In the genomic region with DNA sequence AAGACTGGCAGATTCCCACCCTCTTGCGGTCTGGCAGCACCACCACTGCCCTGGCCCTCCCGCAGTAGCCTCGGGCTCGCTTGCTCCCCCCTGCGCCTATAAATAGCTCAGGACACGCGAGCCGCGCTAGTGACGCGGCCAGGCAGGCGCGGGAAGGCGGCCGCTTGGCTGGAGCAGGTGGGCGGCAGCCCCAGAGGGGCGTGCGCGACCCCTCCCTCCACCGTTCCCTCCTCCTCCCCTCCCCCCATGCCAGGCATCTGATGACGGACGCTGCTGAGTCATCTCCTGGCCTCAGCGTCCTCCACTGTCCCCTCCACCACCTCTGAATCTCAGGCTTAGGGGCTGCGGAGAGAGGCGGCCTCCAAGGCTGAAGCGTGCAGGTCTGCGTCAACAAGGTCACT, we compare ENCODE assay signal across 7 mouse cellular contexts. TPM values are rescaled to one million over a fixed set of nuclear protein-coding genes. Genes with fewer than 3 reads are reported as not detected.
DNase-seq lines count a peak whose midpoint lies in the region; ATAC-seq and TF ChIP-seq lines count a peak whose summit lies in the region.

No protein-coding gene starts in this region.

- H3K4me1 ChIP-seq in ES-Bruce4 (ENCODE audit: control insufficient read depth, insufficient read depth, low read length) = peaks cover 6% of the 10 kb centered on the region
- peaks cover 13% of the 10 kb centered on the region for H3K4me1 ChIP-seq in heart, embryonic 16.5 days (ENCODE audit: control insufficient read depth, insufficient read depth, low read length)
- peaks cover 12% of the 10 kb centered on the region for H3K4me1 ChIP-seq in liver, embryonic 12.5 days
- peaks cover 13% of the 10 kb centered on the region for H3K4me1 ChIP-seq in neural tube, embryonic 14.5 days (ENCODE audit: control insufficient read depth, insufficient read depth, low read length)

- TF ChIP-seq CTCF in ES-Bruce4 (IDR thresholded peaks at IDR 0.05; ENCODE audit: low read depth, low read length) = no peak

- peak; percentile 77 for TF ChIP-seq EP300 in ES-Bruce4 (IDR thresholded peaks at IDR 0.05; ENCODE audit: insufficient read depth, low read depth, low read length)

- peaks cover 3% of the 10 kb centered on the region for H3K36me3 ChIP-seq in ES-Bruce4 (ENCODE audit: control insufficient read depth, insufficient read depth, low read length, poor library complexity, severe bottlenecking)
- no peaks in the 10 kb centered on the region for H3K36me3 ChIP-seq in heart, embryonic 16.5 days (ENCODE audit: control insufficient read depth, insufficient read depth)
- peaks cover 5% of the 10 kb centered on the region for H3K36me3 ChIP-seq in liver, embryonic 12.5 days
- H3K36me3 ChIP-seq in neural tube, embryonic 14.5 days (ENCODE audit: control insufficient read depth, insufficient read depth, low read length) = peaks cover 8% of the 10 kb centered on the region

- peak overlapping the region; percentile 73 for H3K4me2 ChIP-seq in heart, embryonic 16.5 days (ENCODE audit: low read depth, low read length)
- H3K4me2 ChIP-seq in liver, embryonic 12.5 days = peak overlapping the region; percentile 59
- peak overlapping the region; percentile 71 for H3K4me2 ChIP-seq in neural tube, embryonic 14.5 days (ENCODE audit: low read depth, low read length)

- TF ChIP-seq POLR2A in ES-Bruce4 (IDR thresholded peaks at IDR 0.05; ENCODE audit: insufficient read depth, low read length) = no peak

- H3K4me3 ChIP-seq in ES-Bruce4 (ENCODE audit: low read depth, low read length) = peak overlapping the region; percentile 72
- H3K4me3 ChIP-seq in heart, embryonic 16.5 days (ENCODE audit: low read length) = peak overlapping the region; percentile 47
- peak overlapping the region; percentile 32 for H3K4me3 ChIP-seq in liver, embryonic 12.5 days
- H3K4me3 ChIP-seq in neural tube, embryonic 14.5 days (ENCODE audit: low read depth, low read length) = peak overlapping the region; percentile 24

- WGBS in heart, embryonic 16.5 days = under 1% methylated on average over 27 of the region's 27 CpGs
- 2% methylated on average over 26 of the region's 27 CpGs for WGBS in liver, embryonic 12.5 days (ENCODE audit: insufficient replicate concordance)
- 0% methylated on average over 27 of the region's 27 CpGs for WGBS in neural tube, embryonic 14.5 days

- no peak overlapping the region for H3K27ac ChIP-seq in ES-Bruce4 (ENCODE audit: insufficient read depth, low read length)
- no peak overlapping the region for H3K27ac ChIP-seq in heart, embryonic 16.5 days (ENCODE audit: low read length)
- no peak overlapping the region for H3K27ac ChIP-seq in liver, embryonic 12.5 days
- no peak overlapping the region; the same call in 1 of the 2 replicates for H3K27ac ChIP-seq in neural tube, embryonic 14.5 days (ENCODE audit: low read depth, low read length)

- H3K9ac ChIP-seq in ES-Bruce4 (ENCODE audit: low read depth, poor library complexity, severe bottlenecking) = peak overlapping the region; percentile 6
- peak overlapping the region; percentile 63 for H3K9ac ChIP-seq in heart, embryonic 16.5 days (ENCODE audit: low read length)
- no peak overlapping the region for H3K9ac ChIP-seq in liver, embryonic 12.5 days
- H3K9ac ChIP-seq in neural tube, embryonic 14.5 days (replicated peaks; ENCODE audit: low read depth, low read length) = peak overlapping the region; percentile 46

- H3K9me3 ChIP-seq in ES-Bruce4 (replicated peaks; ENCODE audit: control insufficient read depth, insufficient read depth, low read length, poor library complexity, severe bottlenecking) = no peaks in the 10 kb centered on the region
- no peaks in the 10 kb centered on the region for H3K9me3 ChIP-seq in heart, embryonic 16.5 days (replicated peaks; ENCODE audit: control insufficient read depth, low read length)
- no peaks in the 10 kb centered on the region for H3K9me3 ChIP-seq in liver, embryonic 12.5 days (replicated peaks)
- no peaks in the 10 kb centered on the region for H3K9me3 ChIP-seq in neural tube, embryonic 14.5 days (ENCODE audit: control insufficient read depth, low read length)

- H3K27me3 ChIP-seq in ES-Bruce4 (ENCODE audit: control insufficient read depth, insufficient read depth, low read length, poor library complexity, severe bottlenecking) = no peaks in the 10 kb centered on the region
- peaks cover 8% of the 10 kb centered on the region; the same call in 1 of the 2 replicates for H3K27me3 ChIP-seq in heart, embryonic 16.5 days (ENCODE audit: control insufficient read depth, insufficient read depth, low read length)
- peaks cover 45% of the 10 kb centered on the region for H3K27me3 ChIP-seq in liver, embryonic 12.5 days (replicated peaks)
- no peaks in the 10 kb centered on the region; the same call in 1 of the 2 replicates for H3K27me3 ChIP-seq in neural tube, embryonic 14.5 days (ENCODE audit: control insufficient read depth, insufficient read depth, low read length)

- peak; percentile 79 for ATAC-seq in heart, embryonic 16.5 days (replicated peaks; ENCODE audit: extremely low read depth, insufficient read depth, low FRiP score)
- ATAC-seq in liver, embryonic 12.5 days = no peak
- peak; percentile 67 for ATAC-seq in neural tube, embryonic 14.5 days (ENCODE audit: low read depth)

- DNase-seq in NIH3T3 (ENCODE audit: low read depth) = peak; percentile 77
- DNase-seq in embryo, embryonic 10 days (ENCODE audit: low spot score) = peak; percentile 65
- no peak for DNase-seq in thymus, postnatal 10 days (ENCODE audit: low spot score in 2 of 2)

RNA-seq across cellular contexts. Expression of gene Rpl19, which starts 9.5 kb away (rescaled TPM):
- polyA plus RNA-seq in ES-Bruce4 (2011; ENCODE audit: insufficient read depth, insufficient read length, low read depth, missing spikeins) = 2,020 and 2,244 TPM in 2 replicates
- 596 and 670 TPM in 2 replicates for polyA plus RNA-seq in heart, embryonic 16.5 days (2015; fragmentation: Nextera tagmentation; extraction: Ambion mirVana)
- polyA plus RNA-seq in liver, embryonic 12.5 days (2016; fragmentation: Nextera tagmentation; extraction: Ambion mirVana) = 869 and 913 TPM in 2 replicates
- 656 and 678 TPM in 2 replicates for polyA plus RNA-seq in neural tube, embryonic 14.5 days (2014; fragmentation: Nextera tagmentation; extraction: Ambion mirVana)

RNA-seq across cellular contexts. Expression of gene Cacnb1, which starts 13.1 kb away (rescaled TPM):
- polyA plus RNA-seq in ES-Bruce4 (2011; ENCODE audit: insufficient read depth, insufficient read length, low read depth, missing spikeins) = 5.2 and 6.3 TPM in 2 replicates
- polyA plus RNA-seq in heart, embryonic 16.5 days (2015; fragmentation: Nextera tagmentation; extraction: Ambion mirVana) = 6.3 and 6.7 TPM in 2 replicates
- polyA plus RNA-seq in liver, embryonic 12.5 days (2016; fragmentation: Nextera tagmentation; extraction: Ambion mirVana) = 0.95 and 1.0 TPM in 2 replicates
- 32.4 and 37.1 TPM in 2 replicates for polyA plus RNA-seq in neural tube, embryonic 14.5 days (2014; fragmentation: Nextera tagmentation; extraction: Ambion mirVana)

RNA-seq across cellular contexts. Expression of gene Stac2, which starts 17.3 kb away (rescaled TPM):
- 5.6 and 9.6 TPM in 2 replicates for polyA plus RNA-seq in ES-Bruce4 (2011; ENCODE audit: insufficient read depth, insufficient read length, low read depth, missing spikeins)
- 0.62 and 0.75 TPM in 2 replicates for polyA plus RNA-seq in heart, embryonic 16.5 days (2015; fragmentation: Nextera tagmentation; extraction: Ambion mirVana)
- 0.07 and 0.10 TPM in 2 replicates for polyA plus RNA-seq in liver, embryonic 12.5 days (2016; fragmentation: Nextera tagmentation; extraction: Ambion mirVana)
- polyA plus RNA-seq in neural tube, embryonic 14.5 days (2014; fragmentation: Nextera tagmentation; extraction: Ambion mirVana) = 16.0 and 18.1 TPM in 2 replicates

RNA-seq across cellular contexts. Expression of gene Arl5c, which starts 40.0 kb away (rescaled TPM):
- polyA plus RNA-seq in ES-Bruce4 (2011; ENCODE audit: insufficient read depth, insufficient read length, low read depth, missing spikeins) = 2.8 and 3.6 TPM in 2 replicates
- 7.7 and 13.2 TPM in 2 replicates for polyA plus RNA-seq in heart, embryonic 16.5 days (2015; fragmentation: Nextera tagmentation; extraction: Ambion mirVana)
- polyA plus RNA-seq in liver, embryonic 12.5 days (2016; fragmentation: Nextera tagmentation; extraction: Ambion mirVana) = 15.6 and 17.1 TPM in 2 replicates
- 6.1 and 11.0 TPM in 2 replicates for polyA plus RNA-seq in neural tube, embryonic 14.5 days (2014; fragmentation: Nextera tagmentation; extraction: Ambion mirVana)

RNA-seq across cellular contexts. Expression of gene Plxdc1, which starts 49.7 kb away (rescaled TPM):
- polyA plus RNA-seq in ES-Bruce4 (2011; ENCODE audit: insufficient read depth, insufficient read length, low read depth, missing spikeins) = 3.0 and 3.3 TPM in 2 replicates
- polyA plus RNA-seq in heart, embryonic 16.5 days (2015; fragmentation: Nextera tagmentation; extraction: Ambion mirVana) = 1.8 and 2.6 TPM in 2 replicates
- polyA plus RNA-seq in liver, embryonic 12.5 days (2016; fragmentation: Nextera tagmentation; extraction: Ambion mirVana) = 0.33 and 0.38 TPM in 2 replicates
- 0.39 and 0.70 TPM in 2 replicates for polyA plus RNA-seq in neural tube, embryonic 14.5 days (2014; fragmentation: Nextera tagmentation; extraction: Ambion mirVana)

Comparison
In these comparisons a context has a peak if more than half of its experiments do, and no peak if none do; other contexts are left out.
1. DNase-seq: peak in NIH3T3 (single experiment) and embryo, embryonic 10 days (single experiment); none in thymus, postnatal 10 days (0 of 2).
2. Peak in every context shown above with its lines, with median percentiles within 50 percentile points of each other: H3K4me3 ChIP-seq and H3K4me2 ChIP-seq.